Mouse (Mus musculus): ENCODE results near the gene Gpr146.
"Not testable (repeated sequence)": the region's sequence is repeated elsewhere in the genome, so short reads cannot be mapped to it uniquely, and the experiment has no call there.

DNA sequence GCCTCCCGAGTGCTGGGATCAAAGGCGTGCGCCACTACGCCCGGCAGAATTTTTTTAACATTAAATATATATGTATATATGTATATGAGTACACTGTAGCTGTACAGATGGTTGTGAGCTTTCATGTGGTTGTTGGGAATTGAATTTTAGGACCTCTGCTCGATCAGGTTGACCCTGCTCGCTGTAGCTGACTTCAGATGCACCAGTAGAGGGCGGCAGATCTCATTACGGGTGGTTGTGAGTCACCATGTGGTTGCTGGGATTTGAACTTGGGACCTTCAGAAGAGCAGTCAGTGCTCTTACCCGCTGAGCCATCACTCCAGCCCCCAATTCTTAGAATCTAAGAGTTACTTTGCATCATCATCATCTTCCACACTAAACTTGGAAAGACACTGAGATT lies 43.1 kb upstream of the Gpr146 start:
- TF ChIP-seq TCF12 (IDR thresholded peaks at IDR 0.05; ENCODE audit: insufficient read depth, poor library complexity, severe bottlenecking); POLR2A (IDR thresholded peaks at IDR 0.05; ENCODE audit: insufficient read length, low read depth): not testable (repeated sequence)
